Mouse (Mus musculus) forebrain, postnatal 0 days (tissue): ENCODE measurements at regions not wholly inside any gene's neighbourhood (a gene's known extent, or its start where the extent isn't known, plus 50 kb on each side); places are given as distances from the start of the nearest gene placed in this dataset.

Source experiments
- ATAC-seq: fragments of 200-750 bp; cut with Nextera tagmentation; 2 replicates; pipeline ENCODE4 v1.8.0; 2017; ENCODE audit warnings: mild to moderate bottlenecking, moderate library complexity
- DNase-seq: peaks from one replicate; pipeline ENCODE4 v3.0.0-alpha.2; 2015
- H3K27ac ChIP-seq: fragments of 300-500 bp; sonication (generic); 2 replicates; pipeline ENCODE4 v1.5.1; 2014; ENCODE audit warnings: low read depth, mild to moderate bottlenecking, antibody characterized with exemption, low read length, moderate library complexity, mixed read lengths
- H3K27me3 ChIP-seq: fragments of 300-500 bp; sonication (generic); 2 replicates; pipeline ENCODE4 v1.6.1; 2014; ENCODE audit warnings: mild to moderate bottlenecking, low read length, mixed read lengths; ENCODE audit not compliant: insufficient read depth
- H3K36me3 ChIP-seq: fragments of 300-500 bp; sonication (generic); 2 replicates; pipeline ENCODE4 v1.6.1; 2014; ENCODE audit warnings: mild to moderate bottlenecking, moderate library complexity; ENCODE audit not compliant: insufficient read depth
- H3K4me1 ChIP-seq: fragments of 300-500 bp; sonication (generic); 2 replicates; pipeline ENCODE4 v1.6.1; 2014; ENCODE audit warnings: antibody characterized with exemption; ENCODE audit not compliant: insufficient read depth
- H3K4me2 ChIP-seq: fragments of 300-500 bp; sonication (generic); 2 replicates; pipeline ENCODE4 v1.6.1; 2014; ENCODE audit warnings: low read depth, mild to moderate bottlenecking, moderate library complexity
- H3K4me3 ChIP-seq: fragments of 300-500 bp; sonication (generic); 2 replicates; pipeline ENCODE4 v1.5.1; 2014; ENCODE audit warnings: low read depth, low read length, mixed read lengths
- H3K9ac ChIP-seq: fragments of 300-500 bp; sonication (generic); 2 replicates; pipeline ENCODE4 v1.6.1; 2014; ENCODE audit warnings: mild to moderate bottlenecking
- H3K9me3 ChIP-seq: fragments of 300-500 bp; sonication (generic); 2 replicates; pipeline ENCODE4 v1.6.1; 2016; ENCODE audit warnings: low read length
- CTCF ChIP-seq: sonication (generic); IDR thresholded peaks from 2 replicates; pipeline ENCODE4 v1.5.1; 2016; ENCODE audit warnings: antibody characterized with exemption, control low read depth, low read depth
- WGBS: fragments of 180-500 bp; shearing (Covaris S2); extraction: QIAGEN DNeasy Blood & Tissue Kit; methylation state at CpG from one replicate; pipeline ENCODE4 v1.1.7; 2014; 5-methylcytosine and 5-hydroxymethylcytosine counted together
- microRNA-seq, 2 experiments: library from miRNA; unstranded; fragments of <30 nt; microRNA quantifications; one replicate each; pipeline ENCODE4; 2016

DNA sequence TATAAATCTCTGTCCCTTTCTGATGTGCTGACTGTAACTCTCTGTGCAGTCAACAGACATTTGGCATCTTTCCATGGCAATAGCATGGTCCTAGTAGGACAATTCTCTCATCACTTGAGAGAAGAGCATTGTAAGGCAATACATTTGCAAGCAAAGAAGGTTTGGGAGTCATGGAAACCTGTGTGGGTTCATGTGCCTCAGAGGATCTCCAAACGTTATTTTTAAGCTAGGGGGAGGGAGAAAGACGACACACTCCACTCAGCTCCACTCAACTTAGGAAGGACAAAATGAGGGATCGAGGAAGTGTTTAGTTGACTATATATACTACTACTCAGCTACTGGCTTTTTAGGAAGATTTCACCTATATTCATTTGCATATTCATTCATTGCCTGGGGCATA lies 78.2 kb upstream of the Dab1 start:
- ATAC-seq (no peak), DNase-seq (no peak)
- Histone ChIP-seq H3K4me3 (no peak overlapping the region), H3K27me3 (no peaks in the 10 kb centered on the region), H3K9me3 (no peaks in the 10 kb centered on the region), H3K9ac (no peak overlapping the region), H3K36me3 (no peaks in the 10 kb centered on the region), H3K4me1 (no peaks in the 10 kb centered on the region), H3K4me2 (no peak overlapping the region), H3K27ac (no peak overlapping the region)
- TF ChIP-seq CTCF: no peak
- 73% methylated on average over 3 of the region's 3 CpGs for WGBS

DNA sequence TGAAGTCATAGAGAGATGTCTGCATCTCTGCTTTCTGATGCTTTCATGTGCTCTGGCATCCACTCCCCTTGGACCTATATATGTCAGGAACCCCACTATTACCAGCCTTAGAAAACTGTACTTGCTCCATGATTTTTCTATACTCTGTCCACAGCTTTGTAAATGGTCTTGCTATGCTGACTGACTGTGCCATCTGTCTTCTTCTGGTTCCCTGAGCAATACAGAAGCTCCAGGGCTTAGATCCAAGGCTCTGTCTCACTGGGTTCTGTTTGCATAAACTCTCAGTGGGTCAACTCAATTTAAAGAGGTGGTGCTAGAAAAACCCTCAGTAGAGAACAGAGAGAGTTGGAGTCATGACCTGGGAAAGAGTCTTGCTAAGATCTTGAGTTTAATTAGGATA lies 71.9 kb upstream of the Dab1 start:
- Histone ChIP-seq H3K4me2 (no peak overlapping the region), H3K36me3 (no peaks in the 10 kb centered on the region), H3K4me3 (no peak overlapping the region), H3K27ac (no peak overlapping the region), H3K9me3 (no peaks in the 10 kb centered on the region), H3K9ac (no peak overlapping the region), H3K4me1 (no peaks in the 10 kb centered on the region), H3K27me3 (no peaks in the 10 kb centered on the region)
- DNase-seq (no peak), ATAC-seq (no peak)
- TF ChIP-seq CTCF: no peak

DNA sequence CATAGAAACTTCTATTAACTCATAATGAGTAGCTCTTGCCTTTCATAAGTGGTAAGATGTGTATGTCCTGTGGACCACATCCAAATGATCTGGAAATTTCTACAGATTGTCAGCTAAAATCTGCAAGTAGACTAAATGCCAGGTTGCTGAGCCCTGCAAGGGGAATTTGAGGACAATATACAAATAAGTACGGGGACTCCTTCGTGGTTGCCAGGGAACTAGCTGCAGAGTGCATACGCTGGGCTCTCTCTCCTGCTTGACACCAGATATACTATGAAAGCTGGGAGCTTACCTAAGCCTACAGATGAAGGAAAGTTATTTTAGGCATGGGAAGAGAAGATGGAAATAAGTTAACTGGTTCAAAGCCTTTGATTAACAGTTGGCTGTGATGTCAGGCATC lies 66.7 kb upstream of the Dab1 start:
- TF ChIP-seq CTCF: no peak
- Histone ChIP-seq H3K4me3 (no peak overlapping the region), H3K4me2 (no peak overlapping the region), H3K4me1 (0 out of 2 replicates have a peak, but pooled peaks cover 2% of the 10 kb centered on the region), H3K27ac (no peak overlapping the region), H3K9ac (no peak overlapping the region), H3K9me3 (no peaks in the 10 kb centered on the region), H3K27me3 (no peaks in the 10 kb centered on the region), H3K36me3 (no peaks in the 10 kb centered on the region)
- DNase-seq (peak; percentile 37), ATAC-seq (peak; percentile 60)
- WGBS: 37% methylated on average over 3 of the region's 3 CpGs

DNA sequence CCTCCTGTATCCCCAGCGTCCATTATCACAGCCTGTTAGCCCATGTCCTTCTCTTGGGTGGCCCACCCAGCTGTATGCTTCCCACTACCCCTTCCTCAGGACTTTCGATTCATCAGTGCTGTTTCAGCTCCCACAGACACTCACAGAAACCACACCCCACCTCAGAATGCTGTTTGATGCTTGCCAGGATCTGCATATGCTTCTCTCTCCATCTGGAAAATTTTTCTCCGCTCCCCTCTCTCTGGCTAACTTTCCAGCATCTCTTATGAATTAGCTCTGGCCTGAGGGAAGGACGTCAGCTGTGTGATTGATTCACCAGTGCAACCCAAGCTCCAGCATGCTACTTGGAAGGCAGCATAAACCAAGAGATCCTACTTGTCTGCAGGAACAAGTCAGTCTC lies 66.0 kb upstream of the Dab1 start:
- 0 out of 2 replicates have a peak, but pooled peaks cover 2% of the 10 kb centered on the region for H3K4me1 ChIP-seq
- no peaks in the 10 kb centered on the region for H3K36me3 ChIP-seq
- ATAC-seq (no peak), DNase-seq (peak; percentile 26)
- no peak overlapping the region for H3K4me2 ChIP-seq
- 54% methylated on average over 4 of the region's 4 CpGs for WGBS
- no peaks in the 10 kb centered on the region for H3K27me3 ChIP-seq
- no peak overlapping the region for H3K27ac ChIP-seq
- H3K4me3 ChIP-seq: no peak overlapping the region
- no peaks in the 10 kb centered on the region for H3K9me3 ChIP-seq
- TF ChIP-seq CTCF: no peak
- H3K9ac ChIP-seq: no peak overlapping the region

DNA sequence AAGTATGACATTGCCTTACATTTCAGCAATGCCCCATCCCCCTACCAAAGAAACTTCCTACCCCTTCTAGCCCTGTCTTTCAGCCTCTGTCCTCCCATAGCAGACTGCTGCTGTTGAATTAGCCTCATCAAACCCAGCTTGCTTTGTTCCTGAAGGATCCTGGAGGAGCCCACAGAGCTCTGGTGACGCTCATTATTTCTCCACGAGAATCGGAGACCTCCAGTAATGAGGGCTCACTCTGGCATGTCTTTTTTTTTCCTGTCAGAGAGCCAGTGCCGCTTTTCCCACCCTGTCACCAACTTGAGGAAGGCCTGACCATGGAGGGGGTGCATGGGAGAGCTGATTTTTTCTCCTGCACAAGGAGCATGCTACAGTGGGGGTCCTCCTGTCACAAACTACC lies 64.6 kb upstream of the Dab1 start:
- Histone ChIP-seq H3K9me3 (no peaks in the 10 kb centered on the region), H3K4me1 (0 out of 2 replicates have a peak, but pooled peaks cover 2% of the 10 kb centered on the region), H3K9ac (no peak overlapping the region), H3K36me3 (no peaks in the 10 kb centered on the region), H3K27me3 (no peaks in the 10 kb centered on the region), H3K4me3 (no peak overlapping the region), H3K27ac (no peak overlapping the region), H3K4me2 (no peak overlapping the region)
- ATAC-seq (no peak), DNase-seq (no peak)
- WGBS: 18% methylated on average over 4 of the region's 4 CpGs
- no peak for TF ChIP-seq CTCF

Small RNAs in the stretch of these regions (microRNA-seq; reads per million reads assigned to microRNA genes)
- gene Gm23064: 0 reads per million in 2 experiments
